Mouse (Mus musculus) forebrain, embryonic 14.5 days (tissue): ENCODE measurements at regions not wholly inside any gene's neighbourhood (a gene's known extent, or its start where the extent isn't known, plus 50 kb on each side); places are given as distances from the start of the nearest gene placed in this dataset.

Experiments
- ATAC-seq: fragments of 200-750 bp; cut with Nextera tagmentation; 2 replicates; pipeline ENCODE4 v1.8.0; 2017; ENCODE audit warnings: mild to moderate bottlenecking, moderate library complexity
- DNase-seq: peaks from one replicate; pipeline ENCODE4 v3.0.0-alpha.2; 2015; ENCODE audit warnings: low spot score
- H3K27ac ChIP-seq: fragments of 300-500 bp; sonication (generic); 2 replicates; pipeline ENCODE4 v1.5.1; 2014; ENCODE audit warnings: low read depth, mild to moderate bottlenecking, control low read depth, low read length, moderate library complexity
- H3K27me3 ChIP-seq: fragments of 300-500 bp; sonication (generic); replicated peaks from 2 replicates; pipeline ENCODE4 v1.6.1; 2014; ENCODE audit warnings: low read length, control low read depth, mixed read lengths; ENCODE audit not compliant: control insufficient read depth, insufficient read depth
- H3K36me3 ChIP-seq: fragments of 300-500 bp; sonication (generic); 2 replicates; pipeline ENCODE4 v1.6.1; 2014; ENCODE audit warnings: low read length, control low read depth; ENCODE audit not compliant: control insufficient read depth, insufficient read depth
- H3K4me1 ChIP-seq: fragments of 300-500 bp; sonication (generic); 2 replicates; pipeline ENCODE4 v1.6.1; 2014; ENCODE audit warnings: antibody characterized with exemption, low read length, control low read depth; ENCODE audit not compliant: control insufficient read depth, insufficient read depth
- H3K4me2 ChIP-seq: fragments of 300-500 bp; sonication (generic); 2 replicates; pipeline ENCODE4 v1.6.1; 2014; ENCODE audit warnings: mild to moderate bottlenecking, control low read depth, low read length
- H3K4me3 ChIP-seq: fragments of 300-500 bp; sonication (generic); 2 replicates; pipeline ENCODE4 v1.5.1; 2014; ENCODE audit warnings: low read depth, low read length, control low read depth
- H3K9ac ChIP-seq: fragments of 300-500 bp; sonication (generic); 2 replicates; pipeline ENCODE4 v1.6.1; 2014; ENCODE audit warnings: mild to moderate bottlenecking, low read length, control low read depth, moderate library complexity
- H3K9me3 ChIP-seq: fragments of 300-500 bp; sonication (generic); replicated peaks from 2 replicates; pipeline ENCODE4 v1.6.1; 2016; ENCODE audit warnings: low read length, control low read depth, mixed read lengths; ENCODE audit not compliant: control insufficient read depth
- WGBS: fragments of 180-500 bp; shearing (Covaris S2); extraction: QIAGEN DNeasy Blood & Tissue Kit; methylation state at CpG from one replicate; pipeline ENCODE4 v1.1.7; 2014; 5-methylcytosine and 5-hydroxymethylcytosine counted together

DNA sequence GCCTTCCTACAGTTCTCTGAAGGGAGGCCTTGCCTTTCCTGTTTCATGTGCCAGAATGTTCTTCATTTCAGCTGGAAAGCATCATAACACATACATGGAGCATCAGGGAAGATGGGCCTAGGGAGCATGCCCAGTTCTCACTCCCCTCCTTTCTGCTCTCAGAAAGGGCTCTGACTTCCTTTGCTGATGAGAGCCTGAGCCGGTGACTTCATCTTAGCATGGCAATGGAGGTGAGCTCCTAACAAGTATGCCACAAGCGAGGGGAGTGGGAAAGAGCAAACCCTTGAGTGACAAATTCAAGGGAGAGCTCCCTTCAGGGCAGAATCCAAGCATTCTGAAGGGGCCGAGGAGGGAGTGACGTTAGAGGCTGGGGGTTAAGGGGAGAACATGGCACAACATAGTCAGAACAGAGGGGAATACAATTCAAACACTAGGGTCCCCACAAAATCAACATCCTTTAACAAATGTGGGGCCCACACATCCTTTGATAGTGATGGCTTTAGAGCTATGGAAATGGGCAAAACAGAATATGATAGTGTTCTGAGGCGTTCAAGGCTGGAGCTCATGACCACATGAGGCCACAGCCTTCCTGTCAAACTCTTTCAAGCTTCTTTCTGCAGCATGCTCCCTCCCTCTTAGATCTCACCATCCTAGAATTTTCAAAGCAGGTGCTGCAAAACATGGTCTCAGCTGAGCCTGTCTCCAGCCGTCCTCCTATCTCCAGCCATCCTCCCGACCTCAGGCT lies 437.4 kb upstream of the 3110018I06Rik start:
- Histone ChIP-seq H3K36me3 (no peaks in the 10 kb centered on the region), H3K4me1 (no peaks in the 10 kb centered on the region; the same call in 1 of the 2 replicates), H3K4me3 (no peak overlapping the region), H3K9me3 (no peaks in the 10 kb centered on the region), H3K9ac (no peak overlapping the region), H3K4me2 (no peak overlapping the region), H3K27ac (no peak overlapping the region), H3K27me3 (no peaks in the 10 kb centered on the region)
- no peak for DNase-seq
- 83% methylated on average over 7 of the region's 7 CpGs for WGBS
- no peak for ATAC-seq

- DNase-seq (no peak), ATAC-seq (no peak)
- Histone ChIP-seq H3K4me1 (no peaks in the 10 kb centered on the region; the same call in 1 of the 2 replicates), H3K27ac (no peak overlapping the region), H3K27me3 (no peaks in the 10 kb centered on the region), H3K9me3 (no peaks in the 10 kb centered on the region), H3K4me2 (no peak overlapping the region), H3K4me3 (no peak overlapping the region), H3K36me3 (no peaks in the 10 kb centered on the region), H3K9ac (no peak overlapping the region)
- 93% methylated on average over 6 of the region's 6 CpGs for WGBS
Measured at GRCm38 (mm10) chr12:107052136-107052535, 436.3 kb upstream of the 3110018I06Rik start.

- Histone ChIP-seq H3K9me3 (no peaks in the 10 kb centered on the region), H3K27ac (no peak overlapping the region), H3K27me3 (no peaks in the 10 kb centered on the region), H3K4me3 (no peak overlapping the region), H3K9ac (no peak overlapping the region), H3K4me1 (no peaks in the 10 kb centered on the region), H3K4me2 (no peak overlapping the region), H3K36me3 (no peaks in the 10 kb centered on the region)
- DNase-seq: peak; percentile 8
- no peak for ATAC-seq
- WGBS: 43% methylated on average over 5 of the region's 5 CpGs
Measured at GRCm38 (mm10) chr12:107056553-107056952, 431.9 kb upstream of the 3110018I06Rik start.

- Histone ChIP-seq H3K4me2 (no peak overlapping the region), H3K27me3 (no peaks in the 10 kb centered on the region), H3K9ac (no peak overlapping the region), H3K4me3 (no peak overlapping the region), H3K4me1 (no peaks in the 10 kb centered on the region), H3K9me3 (no peaks in the 10 kb centered on the region), H3K27ac (no peak overlapping the region), H3K36me3 (no peaks in the 10 kb centered on the region)
- DNase-seq (no peak), ATAC-seq (no peak)
- WGBS: 55% methylated on average over 3 of the region's 3 CpGs
Measured at GRCm38 (mm10) chr12:107060514-107060913, 427.9 kb upstream of the 3110018I06Rik start.

GRCm38 (mm10) chr12:107067346-107067745 lies 421.1 kb upstream of the 3110018I06Rik start:
- Histone ChIP-seq H3K4me3 (no peak overlapping the region), H3K27ac (no peak overlapping the region), H3K36me3 (no peaks in the 10 kb centered on the region), H3K27me3 (no peaks in the 10 kb centered on the region), H3K4me1 (no peaks in the 10 kb centered on the region), H3K4me2 (no peak overlapping the region), H3K9me3 (no peaks in the 10 kb centered on the region), H3K9ac (no peak overlapping the region)
- DNase-seq: no peak
- no peak for ATAC-seq
- WGBS: 81% methylated on average over 2 of the region's 2 CpGs

DNA sequence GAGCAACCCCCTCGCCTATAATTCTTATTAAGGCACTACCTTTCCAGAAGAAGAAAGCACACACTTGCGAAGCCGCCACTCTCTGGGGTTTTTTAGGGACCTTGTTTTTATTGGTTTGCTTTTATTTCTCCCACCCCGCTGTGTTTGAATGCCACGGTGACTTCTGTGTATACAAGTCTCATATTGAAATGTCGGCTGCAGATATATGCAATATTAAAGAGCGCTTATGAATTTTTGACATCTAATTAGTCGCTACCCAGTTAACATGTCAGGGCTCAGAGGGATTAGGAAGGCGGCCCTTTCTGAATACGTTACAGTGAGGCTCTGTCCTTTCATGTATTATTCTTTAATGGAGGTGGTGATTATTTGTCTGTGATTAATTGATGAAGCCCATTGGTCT lies 405.9 kb upstream of the 3110018I06Rik start:
- Histone ChIP-seq H3K27me3 (no peaks in the 10 kb centered on the region), H3K9me3 (no peaks in the 10 kb centered on the region), H3K36me3 (no peaks in the 10 kb centered on the region), H3K27ac (no peak overlapping the region), H3K9ac (no peak overlapping the region), H3K4me2 (no peak overlapping the region), H3K4me3 (no peak overlapping the region), H3K4me1 (peaks cover 26% of the 10 kb centered on the region)
- ATAC-seq (no peak), DNase-seq (no peak)
- 27% methylated on average over 10 of the region's 10 CpGs for WGBS

DNA sequence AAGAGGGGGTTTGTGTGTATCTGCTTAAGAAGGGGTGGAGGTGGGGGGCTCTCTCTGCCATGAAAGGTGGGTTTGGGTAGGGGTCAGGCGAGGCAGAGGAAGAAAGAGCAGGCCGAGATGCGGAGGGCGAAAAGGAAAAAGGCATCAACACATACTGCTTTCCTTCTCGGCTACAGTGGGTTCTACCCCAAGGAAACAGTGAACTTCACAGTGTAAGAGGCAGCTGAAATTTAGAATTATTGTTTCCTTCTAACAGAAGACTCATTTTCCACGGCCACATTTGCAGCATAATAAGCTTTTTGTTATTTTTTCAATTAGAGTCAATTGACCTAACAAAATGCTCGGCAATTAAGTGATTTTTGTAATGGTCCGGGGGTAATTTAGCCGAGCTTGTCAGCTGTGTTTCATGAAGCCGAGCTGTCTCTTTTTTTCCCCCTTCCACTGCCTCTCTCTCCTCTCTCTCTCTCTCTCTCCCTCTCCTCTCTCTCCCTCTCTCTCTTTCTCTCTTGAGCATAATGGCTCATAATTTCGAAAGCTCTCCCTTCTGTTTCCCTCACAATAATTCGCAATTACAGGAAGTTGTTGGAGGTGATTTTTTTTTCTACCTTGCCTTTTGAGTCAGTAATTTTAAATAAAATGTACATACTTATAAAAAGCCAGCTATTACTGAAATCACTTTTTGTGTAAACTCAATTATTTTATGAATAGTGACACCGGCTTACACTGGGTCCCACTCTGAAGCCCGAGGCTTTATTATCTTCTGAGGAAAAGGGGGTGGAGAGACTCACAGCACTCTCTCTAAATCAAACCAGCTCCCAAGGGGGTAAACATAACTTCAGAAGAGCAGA lies 403.1 kb upstream of the 3110018I06Rik start:
- no peaks in the 10 kb centered on the region for H3K27me3 ChIP-seq
- H3K4me1 ChIP-seq: peaks cover 26% of the 10 kb centered on the region
- H3K27ac ChIP-seq: peak overlapping the region; percentile 84
- H3K36me3 ChIP-seq: no peaks in the 10 kb centered on the region
- DNase-seq: peak; percentile 89
- no peak overlapping the region for H3K4me3 ChIP-seq
- peak overlapping the region; percentile 43; the same call in 1 of the 2 replicates for H3K9ac ChIP-seq
- no peaks in the 10 kb centered on the region for H3K9me3 ChIP-seq
- WGBS: 13% methylated on average over 14 of the region's 14 CpGs
- peak; percentile 71 for ATAC-seq
- peak overlapping the region; percentile 38 for H3K4me2 ChIP-seq

DNA sequence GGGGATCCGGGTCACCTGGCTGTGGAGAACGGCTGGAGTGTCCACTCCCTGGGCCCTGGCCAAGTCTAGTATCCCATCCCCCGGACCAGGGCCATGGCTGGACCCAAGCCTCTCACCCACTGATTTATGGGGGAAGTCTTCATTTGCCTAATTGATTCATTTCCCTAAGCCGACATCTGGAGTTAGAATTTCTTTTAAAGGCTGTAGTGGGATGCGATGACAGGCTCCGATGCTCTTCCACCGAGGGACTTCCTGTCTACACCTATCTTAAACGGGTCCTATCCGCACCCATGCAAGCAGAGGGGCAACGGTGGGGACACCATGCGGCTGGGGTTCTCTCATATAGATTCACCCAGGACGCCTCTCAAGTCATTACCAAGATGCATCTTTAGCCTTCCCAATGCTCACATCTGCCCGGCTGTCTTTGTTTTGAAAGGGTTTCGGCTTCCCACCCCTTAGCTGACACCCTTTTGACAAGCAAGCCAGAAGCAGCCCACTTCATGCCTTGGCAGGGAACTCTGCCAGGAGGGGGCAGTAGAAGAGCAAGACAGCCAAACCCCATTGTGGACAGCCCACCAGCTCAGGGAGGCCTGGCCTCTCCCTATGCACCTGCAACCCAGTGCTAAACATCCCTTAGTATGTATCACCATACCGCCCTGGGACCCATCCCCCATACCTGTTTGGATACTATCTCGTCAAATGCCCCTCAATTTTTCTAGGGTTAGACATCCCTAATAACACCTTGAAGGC lies 402.4 kb upstream of the 3110018I06Rik start:
- peak overlapping the region; percentile 29; the same call in 1 of the 2 replicates for H3K4me2 ChIP-seq
- no peaks in the 10 kb centered on the region for H3K36me3 ChIP-seq
- DNase-seq (peak; percentile 85), ATAC-seq (peak; percentile 62)
- peak overlapping the region; percentile 59; the same call in 1 of the 2 replicates for H3K27ac ChIP-seq
- H3K27me3 ChIP-seq: no peaks in the 10 kb centered on the region
- no peaks in the 10 kb centered on the region for H3K9me3 ChIP-seq
- H3K4me1 ChIP-seq: peaks cover 26% of the 10 kb centered on the region
- H3K9ac ChIP-seq: no peak overlapping the region
- no peak overlapping the region for H3K4me3 ChIP-seq
- WGBS: 28% methylated on average over 16 of the region's 16 CpGs
